Mouse (Mus musculus) cortical plate, adult 2 months (tissue): Measurements from ENCODE around the gene Emid1.

Experiments used
- CTCF ChIP-seq: fragments of 200-500 bp; IDR thresholded peaks from 2 replicates; pipeline ENCODE4 v1.5.1; 2011; ENCODE audit warnings: mild to moderate bottlenecking, control low read depth, low read length; ENCODE audit not compliant: insufficient read depth; ENCODE audit errors: extremely low read depth
- POLR2A ChIP-seq: fragments of 200-500 bp; IDR thresholded peaks from 2 replicates; pipeline ENCODE4 v1.6.1; 2011; ENCODE audit warnings: mild to moderate bottlenecking, low read length, control low read depth; ENCODE audit not compliant: insufficient read depth; ENCODE audit errors: extremely low read depth

DNA sequence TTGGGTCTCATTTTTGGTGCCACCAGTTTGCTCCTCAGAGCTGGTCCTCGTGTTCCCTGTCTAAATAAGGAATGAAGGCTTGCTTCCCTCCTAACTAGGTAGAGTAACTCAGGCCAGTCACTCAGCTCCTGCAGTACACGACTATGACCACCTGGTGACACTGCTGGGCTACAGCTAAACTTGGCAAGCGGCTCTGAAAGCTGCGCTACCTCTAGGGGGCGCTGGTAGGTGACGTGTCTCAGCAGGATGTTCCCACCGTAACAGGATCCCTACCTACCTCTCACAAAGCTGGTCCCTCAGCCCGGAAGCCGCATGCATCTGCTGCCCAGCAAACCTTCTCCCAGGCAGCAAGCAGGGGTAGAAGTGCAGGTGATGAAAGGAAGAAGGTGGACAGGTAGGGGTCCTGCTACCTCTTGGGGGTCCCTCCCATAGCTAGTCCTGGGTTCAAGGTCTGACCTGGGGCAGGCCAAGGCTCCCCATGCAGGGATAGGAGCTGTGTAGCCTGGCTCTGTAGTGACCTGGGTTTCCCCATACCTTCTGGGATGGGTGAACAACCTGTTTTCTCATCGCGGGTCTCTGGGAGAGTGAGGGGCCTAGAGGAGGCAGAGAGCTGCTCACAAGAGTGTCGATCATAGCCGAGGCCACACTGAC, 37.0 kb downstream of the Emid1 start:
- peak; percentile 100 for TF ChIP-seq CTCF
- peak; percentile 19; the same call in 1 of the 2 replicates for TF ChIP-seq POLR2A
